In the genomic region with DNA sequence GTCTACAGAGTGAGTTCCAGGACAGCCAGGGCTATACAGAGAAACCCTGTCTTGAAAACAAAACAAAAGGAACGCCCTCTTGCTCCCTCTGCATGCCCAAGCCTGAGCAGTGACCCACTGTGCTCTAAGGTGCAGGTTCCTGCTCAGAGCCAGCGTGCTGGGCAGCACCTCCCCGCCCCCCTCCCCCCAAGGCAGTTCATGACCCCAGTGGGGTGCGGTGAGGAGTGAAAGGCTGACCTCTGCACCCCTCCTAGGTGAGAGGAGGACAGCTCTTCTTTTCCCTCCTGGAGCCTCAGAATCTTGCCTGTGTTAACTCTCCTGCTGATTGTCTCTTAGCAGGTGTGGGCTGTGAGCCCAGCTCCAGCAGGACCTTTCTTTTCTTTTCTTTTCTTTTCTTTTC, we compare ENCODE assay signal across 24 mouse cellular contexts. TPM values are rescaled to one million over a fixed set of nuclear protein-coding genes. Genes with fewer than 3 reads are reported as not detected.
DNase-seq lines count a peak whose midpoint lies in the region; ATAC-seq and TF ChIP-seq lines count a peak whose summit lies in the region.
"Had no signal": no experiment of that assay in that cellular context is flagged by ENCODE, and none has a peak within 500 bp of the region (broad histone marks: within the 10 kb centered on the region; RNA-seq: fewer than 3 reads in every experiment).

No protein-coding gene starts in this region.

- H3K9me3 ChIP-seq in heart, embryonic 10.5 days, result no peaks in the 10 kb centered on the region
- no peaks in the 10 kb centered on the region for H3K9me3 ChIP-seq in kidney, embryonic 16.5 days (ENCODE audit: low read length)
- H3K9me3 ChIP-seq in G1E (replicated peaks), result no peaks in the 10 kb centered on the region
- H3K9me3 ChIP-seq: embryonic facial prominence, embryonic 15.5 days; heart, embryonic 12.5 days; limb, embryonic 13.5 days; liver, embryonic 12.5 days; midbrain, embryonic 13.5 days had no signal

- H3K36me3 ChIP-seq in heart, embryonic 10.5 days, result no peaks in the 10 kb centered on the region
- H3K36me3 ChIP-seq in kidney, embryonic 16.5 days (ENCODE audit: insufficient read depth, low read length), result no peaks in the 10 kb centered on the region
- H3K36me3 ChIP-seq in G1E (replicated peaks), result no peaks in the 10 kb centered on the region
- H3K36me3 ChIP-seq: embryonic facial prominence, embryonic 15.5 days; heart, embryonic 12.5 days; limb, embryonic 13.5 days; liver, embryonic 12.5 days; midbrain, embryonic 13.5 days had no signal

- ATAC-seq in kidney, embryonic 16.5 days (ENCODE audit: low FRiP score, low TSS enrichment), result peak; percentile 42; the same call in 1 of the 2 replicates
- no peak for ATAC-seq in G1E (ENCODE audit: extremely low read depth, insufficient number of reproducible peaks, low FRiP score, poor library complexity, severe bottlenecking)
- no peak for ATAC-seq in megakaryocyte-erythroid progenitor cell, adult 5-6 weeks (replicated peaks; ENCODE audit: low FRiP score, low TSS enrichment, poor library complexity, severe bottlenecking)
- ATAC-seq: forebrain, embryonic 14.5 days; liver, embryonic 12.5 days; midbrain, embryonic 13.5 days had no signal

- no peak overlapping the region for H3K4me3 ChIP-seq in heart, embryonic 10.5 days
- no peak overlapping the region for H3K4me3 ChIP-seq in kidney, embryonic 16.5 days (ENCODE audit: low read length)
- peak overlapping the region; percentile 55; the same call in 1 of the 2 replicates for H3K4me3 ChIP-seq in G1E (ENCODE audit: low read depth, low read length)
- H3K4me3 ChIP-seq: embryonic facial prominence, embryonic 15.5 days; heart, embryonic 12.5 days; limb, embryonic 13.5 days; liver, embryonic 12.5 days; midbrain, embryonic 13.5 days had no signal

- peak overlapping the region; percentile 57 for H3K27ac ChIP-seq in heart, embryonic 10.5 days
- no peak overlapping the region for H3K27ac ChIP-seq in kidney, embryonic 16.5 days (ENCODE audit: low read length)
- H3K27ac ChIP-seq: embryonic facial prominence, embryonic 15.5 days; kidney, postnatal 0 days; limb, embryonic 13.5 days; liver, embryonic 12.5 days; midbrain, embryonic 13.5 days had no signal

- DNase-seq in heart, embryonic 10.5 days (ENCODE audit: low spot score), result no peak
- no peak for DNase-seq in heart, adult 8-10 months (ENCODE audit: low spot score)
- DNase-seq in kidney, postnatal 14 days, result no peak
- DNase-seq in G1E (ENCODE audit: low spot score), result no peak
- DNase-seq in kidney, postnatal 36 days, result peak; percentile 20 to 36
- no peak for DNase-seq in adrenal gland, postnatal 14 days
- DNase-seq: adrenal gland, postnatal 10 days; cerebellum, adult 2 months; cerebellum, postnatal 36 days; embryo, embryonic 11 days; heart, postnatal 14 days; layer of hippocampus, adult 9-11 months; lung, adult 2 months; lung, postnatal 14 days; thymus, postnatal 25 days had no signal

- peaks cover 21% of the 10 kb centered on the region for H3K4me1 ChIP-seq in heart, embryonic 10.5 days
- no peaks in the 10 kb centered on the region for H3K4me1 ChIP-seq in kidney, embryonic 16.5 days (ENCODE audit: insufficient read depth, low read length)
- H3K4me1 ChIP-seq in G1E (ENCODE audit: insufficient read depth, low read depth, low read length), result peaks cover 74% of the 10 kb centered on the region
- H3K4me1 ChIP-seq: embryonic facial prominence, embryonic 15.5 days; midbrain, embryonic 13.5 days had no signal

- H3K27me3 ChIP-seq in heart, embryonic 10.5 days (ENCODE audit: insufficient read depth, poor library complexity, severe bottlenecking), result no peaks in the 10 kb centered on the region
- H3K27me3 ChIP-seq in kidney, embryonic 16.5 days (ENCODE audit: insufficient read depth, low read length), result no peaks in the 10 kb centered on the region
- H3K27me3 ChIP-seq in G1E (ENCODE audit: insufficient read depth, low read length), result no peaks in the 10 kb centered on the region
- H3K27me3 ChIP-seq: embryonic facial prominence, embryonic 15.5 days; heart, embryonic 12.5 days; limb, embryonic 13.5 days; midbrain, embryonic 13.5 days had no signal

- no peak overlapping the region for H3K9ac ChIP-seq in kidney, embryonic 16.5 days (replicated peaks; ENCODE audit: low read length)
- H3K9ac ChIP-seq: embryonic facial prominence, embryonic 15.5 days; heart, embryonic 12.5 days; limb, embryonic 13.5 days; liver, embryonic 12.5 days; midbrain, embryonic 13.5 days had no signal

- H3K4me2 ChIP-seq in kidney, embryonic 16.5 days (replicated peaks; ENCODE audit: low read depth, low read length), result no peak overlapping the region
- H3K4me2 ChIP-seq: embryonic facial prominence, embryonic 15.5 days; limb, embryonic 13.5 days; liver, embryonic 12.5 days; midbrain, embryonic 13.5 days had no signal

- TF ChIP-seq CTCF in G1E (IDR thresholded peaks at IDR 0.05; ENCODE audit: low read depth, low read length), result no peak

- WGBS in heart, embryonic 10.5 days, result 26% methylated on average over 4 of the region's 4 CpGs
- WGBS in kidney, embryonic 16.5 days, result 28% methylated on average over 4 of the region's 4 CpGs

RNA-seq across cellular contexts. Expression of gene Kit, which starts 36.3 kb away (rescaled TPM):
- 11.6 and 12.2 TPM in 2 replicates for polyA plus RNA-seq in heart, embryonic 10.5 days (2016; fragmentation: Nextera tagmentation; extraction: Ambion mirVana)
- 1 to 10 TPM in 3 of 4 experiments, under 1 TPM in 1; 1.00 to 3.4 (median 2.4) TPM for total RNA-seq in heart, adult 8-10 months (2022)
- 22.1 and 23.3 TPM in 2 replicates for polyA plus RNA-seq in kidney, embryonic 16.5 days (2015; fragmentation: Nextera tagmentation; extraction: Ambion mirVana)
- total RNA-seq in G1E (2014; fragmentation: Nextera tagmentation), result 1,075 and 1,098 TPM in 2 replicates
- total RNA-seq in G1E (2017), result 485 and 576 TPM in 2 replicates
- polyA plus RNA-seq in G1E (2012), result 84.7 and 109 TPM in 2 replicates
- 6.0 and 7.2 TPM in 2 replicates for total RNA-seq in adrenal gland, postnatal 14 days (2021)
- 238 and 240 TPM in 2 replicates for total RNA-seq in megakaryocyte-erythroid progenitor cell, adult 5-6 weeks (2014; fragmentation: Nextera tagmentation)
- total RNA-seq in megakaryocyte-erythroid progenitor cell, adult 5-6 weeks (2017), result 148 and 188 TPM in 2 replicates

Comparison
In these comparisons a context has a peak if more than half of its experiments do, and no peak if none do; other contexts are left out.
1. DNase-seq: peak in kidney, postnatal 36 days (2 of 2); none in heart, embryonic 10.5 days (single experiment), heart, adult 8-10 months (single experiment), kidney, postnatal 14 days (single experiment), G1E (single experiment) and adrenal gland, postnatal 14 days (single experiment).
2. RNA of gene Kit, which starts 36.3 kb away (total RNA-seq): 485 to 1,098 TPM in G1E and 148 to 240 TPM in megakaryocyte-erythroid progenitor cell, adult 5-6 weeks; 6.0 to 7.2 TPM in adrenal gland, postnatal 14 days and 1.00 to 3.4 TPM in heart, adult 8-10 months; every median in the first group is over 10 times any median in the second.